Mouse (Mus musculus) embryonic stem cell, embryonic (primary cell): ENCODE data around the gene Tex48.

Experiments
- CTCF ChIA-PET, 4 experiments: fragments of 300-600 bp in 2 of 4; fragments of 350-600 bp in 2 of 4; sonication (Branson Sonifier 250); formaldehyde crosslinking; loops; one replicate each; lab custom pipeline; 2022; ENCODE audit warnings: inconsistent platforms in 2 of 4; lab: Charles Lee
- POLR2A ChIA-PET, 4 experiments: fragments of 300-600 bp in 2 of 4; fragments of 350-600 bp in 2 of 4; sonication (Branson Sonifier 250); formaldehyde crosslinking; loops; one replicate each; lab custom pipeline; 2022; ENCODE audit warnings: antibody characterized with exemption in 4 of 4, inconsistent platforms in 1 of 4; lab: Charles Lee

Gene Tex48

DNA sequence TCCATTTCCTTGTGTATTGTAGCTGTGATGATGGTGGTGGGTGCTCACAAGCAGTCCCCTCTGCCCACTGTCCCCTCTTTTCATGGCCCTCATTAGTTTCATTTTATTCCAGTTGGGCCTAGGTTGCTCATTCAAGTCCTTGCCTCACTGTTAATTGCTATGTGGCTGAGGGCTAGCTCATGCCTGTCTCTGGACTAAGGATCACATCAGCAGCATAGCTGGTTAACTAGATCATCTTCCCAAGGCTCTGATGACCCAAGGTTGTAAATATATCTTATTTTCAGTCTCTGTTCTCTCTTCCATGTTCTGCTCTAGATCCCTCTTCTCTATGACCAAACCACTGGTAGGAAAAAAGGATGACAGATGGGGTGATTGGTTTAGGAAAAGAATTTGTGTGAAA is 21.0 kb downstream of the Tex48 start:
- POLR2A ChIA-PET: no interaction called here
- CTCF ChIA-PET: interaction anchor here in 1 of 4 experiments (1.1 kb wide), 1 partner anchor 233 kb away, joined by 4 read pairs; no protein-coding TSS in a partner anchor

DNA sequence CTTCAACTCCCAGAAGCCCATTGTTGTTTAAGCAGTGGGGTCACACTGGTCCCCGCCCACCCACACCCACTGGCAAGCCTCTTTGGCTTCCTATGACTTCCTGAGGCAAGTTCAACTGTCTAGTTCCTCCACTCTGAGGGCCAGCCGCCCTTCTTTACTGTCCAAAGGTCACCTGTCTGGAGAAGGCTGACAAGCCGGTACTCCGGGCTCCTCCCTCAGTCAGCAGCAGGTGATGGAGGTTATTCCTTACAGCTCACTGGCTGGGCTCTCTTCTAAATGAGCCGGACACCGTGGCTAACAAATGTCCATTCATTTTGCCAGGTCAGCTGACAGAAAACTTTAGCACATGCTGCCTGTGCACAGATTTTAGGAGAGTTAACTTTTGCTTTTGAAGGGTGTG is 21.4 kb downstream of the Tex48 start:
- CTCF ChIA-PET: interaction anchor here in 1 of 4 experiments (1.1 kb wide), 1 partner anchor 233 kb away, joined by 4 read pairs; no protein-coding TSS in a partner anchor

DNA sequence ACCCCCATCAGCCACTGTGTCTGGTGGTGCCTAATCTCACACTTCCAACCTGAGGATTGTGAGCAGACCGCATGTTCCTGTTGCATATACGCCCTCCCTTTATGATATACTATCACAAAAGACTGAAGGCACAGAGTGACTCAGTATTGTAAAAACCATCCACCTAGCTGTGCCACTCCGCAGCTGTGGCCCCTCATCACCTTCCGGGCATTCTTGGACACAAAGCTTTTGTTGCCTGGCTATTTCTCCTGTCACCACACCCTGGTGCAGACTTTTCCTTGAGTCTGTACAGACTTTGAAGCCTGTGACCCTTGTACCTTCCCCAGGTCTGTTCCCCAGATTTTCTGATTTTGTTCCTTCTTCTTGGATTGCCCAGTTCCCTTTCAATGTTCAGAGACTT is 26.2 kb downstream of the Tex48 start:
- ChIA-PET POLR2A (no interaction called here), CTCF (no interaction called here)

More for the DNA sequence above, 21.4 kb downstream of the Tex48 start:
- POLR2A ChIA-PET: no interaction called here

DNA sequence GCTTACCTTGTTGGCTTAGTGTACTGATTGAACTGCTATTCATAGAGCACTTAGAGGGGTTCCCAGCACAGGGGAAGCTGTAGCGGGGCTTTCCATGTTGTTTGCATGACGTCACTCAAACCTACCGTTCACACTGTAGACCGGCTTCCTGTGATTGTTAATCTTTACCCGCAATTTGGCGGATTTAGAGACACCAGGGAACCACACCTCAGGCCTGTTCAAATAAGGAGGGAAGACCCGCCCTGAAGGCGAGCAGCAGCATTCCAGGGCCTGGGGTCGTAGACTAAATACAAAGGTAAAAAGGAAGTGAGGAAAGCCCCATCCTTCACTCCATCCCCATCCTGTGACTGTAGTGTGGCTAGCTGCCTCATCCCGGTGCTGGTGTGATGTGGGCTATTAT is 27.0 kb downstream of the Tex48 start:
- ChIA-PET POLR2A (interaction anchor here in 1 of 4 experiments (0.5 kb wide), 1 partner anchor 1235 kb away, joined by 4 read pairs; the partner anchor contains the start of genes Fkbp15 and Slc31a1), CTCF (interaction anchor here in 1 of 4 experiments (0.6 kb wide), 1 partner anchor 230 kb away, joined by 4 read pairs; no protein-coding TSS in a partner anchor)

DNA sequence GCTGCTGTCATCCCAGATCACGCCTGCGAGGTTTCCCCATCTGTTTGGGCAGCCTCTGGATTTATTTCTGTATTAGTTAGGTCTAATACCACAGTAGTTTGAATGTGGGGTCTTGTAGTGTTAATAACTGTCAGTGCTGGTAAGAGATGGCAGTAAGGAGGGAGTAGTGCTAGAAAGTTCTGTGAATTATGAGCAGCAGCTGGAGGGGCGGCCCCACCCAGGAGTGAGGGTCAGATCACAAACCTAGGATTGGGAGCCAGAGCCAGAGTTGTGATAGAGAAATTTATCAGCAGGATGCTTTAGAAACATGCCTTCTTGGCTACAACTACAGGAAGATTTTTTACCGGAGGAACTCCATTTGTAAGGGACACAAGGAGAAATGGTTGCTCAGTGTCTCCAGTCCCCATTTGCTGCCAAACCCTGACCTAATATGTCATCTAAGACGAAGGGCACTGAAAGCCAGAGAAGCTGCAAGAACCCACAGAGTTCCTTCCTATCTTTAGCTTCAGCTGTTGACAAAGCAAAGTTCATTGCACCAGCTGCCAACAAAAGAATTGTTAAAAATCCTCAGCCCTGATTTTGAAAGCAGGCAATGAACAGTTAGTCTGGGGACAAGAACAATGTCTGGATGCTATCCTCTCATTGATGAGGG is 27.6 kb downstream of the Tex48 start:
- ChIA-PET CTCF (interaction anchor here in 1 of 4 experiments (0.6 kb wide), 1 partner anchor 230 kb away, joined by 4 read pairs; no protein-coding TSS in a partner anchor), POLR2A (interaction anchor here in 1 of 4 experiments (0.5 kb wide), 1 partner anchor 1234 kb away, joined by 4 read pairs; the partner anchor contains the start of genes Fkbp15 and Slc31a1)

DNA sequence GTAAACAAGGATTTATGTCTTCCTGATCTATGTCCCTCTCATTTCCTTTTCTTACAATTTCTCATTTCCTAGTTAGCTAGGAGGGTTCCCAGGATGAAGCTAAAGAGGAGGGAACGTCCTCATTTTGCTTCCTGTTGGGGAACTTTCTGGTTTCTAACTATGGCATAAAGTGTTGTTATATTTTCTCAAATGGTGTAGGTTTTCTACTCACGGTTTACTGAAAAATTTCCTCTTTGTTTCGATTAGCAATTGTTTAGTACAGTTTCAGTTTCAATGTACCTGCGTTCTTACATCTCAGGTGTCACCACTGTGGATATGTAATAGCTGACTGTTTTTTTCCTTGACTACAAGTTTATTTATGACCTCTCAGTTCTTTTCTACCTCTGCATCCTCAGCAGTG is 31.7 kb downstream of the Tex48 start:
- CTCF ChIA-PET: no interaction called here
- POLR2A ChIA-PET: no interaction called here

DNA sequence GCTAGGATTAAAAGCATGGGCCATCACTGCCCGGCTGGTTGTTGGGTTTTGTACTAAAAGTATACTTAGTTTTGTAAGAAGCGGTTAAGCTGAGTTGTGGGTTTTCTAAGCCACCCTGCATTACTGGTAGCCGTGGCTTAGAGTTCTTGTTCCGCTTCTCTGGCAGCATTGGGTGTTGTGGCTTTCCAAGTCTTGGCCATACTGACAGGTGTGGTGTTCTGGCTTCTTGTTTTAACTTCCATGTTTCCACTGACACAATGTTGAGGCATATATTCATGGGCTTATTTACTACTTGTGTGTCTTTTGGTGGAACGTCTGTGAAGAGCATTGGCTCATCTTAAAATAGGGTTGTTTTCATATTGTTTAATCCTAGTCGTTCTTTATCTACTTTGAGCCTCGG is 32.2 kb downstream of the Tex48 start:
- ChIA-PET CTCF (no interaction called here), POLR2A (no interaction called here)

DNA sequence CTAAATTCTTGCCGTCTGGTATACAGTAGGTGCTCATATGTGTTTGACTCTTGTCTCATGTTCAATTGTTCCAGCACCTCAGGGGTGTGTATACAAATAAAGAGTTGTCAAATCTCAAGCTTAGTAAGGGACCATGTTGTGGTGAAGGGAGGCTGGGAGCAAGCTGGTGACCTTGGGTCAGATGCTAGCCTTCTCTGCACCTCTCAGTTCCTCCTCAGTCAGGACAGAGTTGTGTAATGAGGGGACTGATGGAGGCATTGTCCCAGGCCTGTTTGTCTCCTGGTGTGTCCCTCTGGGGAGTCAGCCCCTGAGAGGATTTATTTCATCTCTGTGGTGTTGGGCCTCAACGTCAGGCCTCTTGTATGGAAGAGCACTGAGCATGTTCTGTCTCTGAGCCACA is 36.0 kb downstream of the Tex48 start:
- CTCF ChIA-PET: no interaction called here
- POLR2A ChIA-PET: interaction anchor here in 1 of 4 experiments (0.7 kb wide), 1 partner anchor 42 kb away, joined by 3 read pairs; no protein-coding TSS in a partner anchor

DNA sequence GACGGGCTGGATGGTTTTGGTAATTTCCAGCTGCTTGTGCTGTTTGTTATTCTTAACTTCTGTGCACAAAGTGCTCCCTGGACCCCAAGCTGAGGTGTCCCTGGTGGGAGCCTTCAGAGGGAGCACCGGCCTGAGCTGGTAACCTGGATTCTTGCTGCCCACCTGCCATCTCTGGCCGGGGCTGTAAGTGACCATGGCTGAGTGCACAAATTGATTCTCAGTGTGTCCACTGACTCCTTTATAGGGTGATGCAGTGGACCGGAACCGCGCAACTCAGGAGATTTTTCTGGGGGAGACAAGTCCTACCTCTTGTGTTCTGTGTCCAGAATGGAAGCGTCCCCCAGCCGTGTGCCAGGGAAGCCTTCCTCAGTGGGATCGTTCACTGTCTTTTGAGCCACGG is 37.0 kb downstream of the Tex48 start:
- ChIA-PET POLR2A (no interaction called here), CTCF (no interaction called here)

DNA sequence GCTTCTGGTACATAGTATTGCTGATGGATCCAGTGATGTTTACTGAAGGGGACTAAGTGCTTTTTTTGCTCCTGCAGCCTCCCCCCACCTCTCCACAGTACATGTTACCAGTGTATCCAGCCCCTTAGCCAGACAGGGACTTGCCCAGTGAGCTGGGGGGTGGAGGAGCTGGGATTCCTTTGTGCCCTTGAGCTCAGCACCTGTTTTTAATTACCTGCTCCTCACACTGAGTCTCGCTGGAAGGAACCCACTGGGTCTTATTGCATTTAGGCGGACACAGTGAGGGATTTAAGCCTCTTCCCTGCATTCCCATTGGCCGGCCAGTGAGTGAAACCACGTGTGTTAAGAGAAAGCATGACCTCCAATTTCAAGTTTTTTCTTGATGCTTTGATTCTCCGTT is 39.6 kb downstream of the Tex48 start:
- CTCF ChIA-PET: no interaction called here
- POLR2A ChIA-PET: no interaction called here

DNA sequence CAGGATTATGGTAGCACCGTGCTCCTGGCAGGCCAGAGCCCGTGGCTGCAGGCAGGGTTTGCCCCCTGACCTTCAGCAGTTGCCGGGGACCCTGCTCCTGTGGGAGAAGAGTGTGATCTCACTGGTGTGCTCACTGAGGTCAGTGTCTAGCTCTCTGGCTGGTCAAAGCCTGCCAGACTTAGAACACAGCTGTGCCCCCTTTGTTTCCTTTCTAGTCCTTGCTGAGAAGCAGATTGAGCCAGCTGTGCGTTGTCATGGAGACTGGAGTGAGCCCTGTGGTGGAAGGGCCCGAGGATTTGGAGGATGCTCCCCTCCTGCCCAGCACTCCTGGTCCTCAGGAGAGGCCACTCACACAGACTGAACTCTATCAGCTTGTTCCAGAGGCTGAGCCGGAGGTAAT is 42.1 kb downstream of the Tex48 start:
- ChIA-PET POLR2A (interaction anchor here in 2 of 4 experiments (0.7 to 2.4 kb wide), 8 partner anchors 9 to 824 kb away, joined by 3 to 5 read pairs (median 4); partner anchors contain the start of genes Atp6v1g1 (in 1 of the 2) and Tmem268 (in 1 of the 2)), CTCF (interaction anchor here in 1 of 4 experiments (0.5 to 0.6 kb wide), 2 partner anchors 671 to 1219 kb away, joined by 3 read pairs; no protein-coding TSS in a partner anchor)

DNA sequence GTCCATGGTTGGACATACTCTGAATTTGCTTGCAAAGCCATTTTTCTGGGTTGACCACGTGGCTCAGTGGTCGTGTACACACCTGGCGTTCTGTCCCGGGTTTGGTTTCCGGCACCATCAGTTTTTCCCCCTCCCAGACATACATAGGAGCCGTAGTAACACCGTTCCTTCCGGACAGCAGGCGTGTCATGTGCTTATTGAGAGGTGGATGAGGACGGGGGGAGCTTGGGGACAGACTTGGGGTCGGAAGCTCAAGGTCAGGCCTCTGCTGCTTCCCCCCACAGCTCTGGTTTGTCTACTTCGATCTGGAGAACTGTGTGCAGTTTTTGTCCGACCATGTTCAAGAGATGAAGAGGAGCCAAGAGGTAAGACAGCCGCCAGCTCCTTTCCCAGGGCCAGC is 42.6 kb downstream of the Tex48 start:
- ChIA-PET CTCF (no interaction called here), POLR2A (interaction anchor here in 2 of 4 experiments (1.4 to 2.4 kb wide), 5 partner anchors 9 to 169 kb away, joined by 4 to 5 read pairs (median 4); partner anchors contain the start of gene Atp6v1g1 (in 1 of the 2))

DNA sequence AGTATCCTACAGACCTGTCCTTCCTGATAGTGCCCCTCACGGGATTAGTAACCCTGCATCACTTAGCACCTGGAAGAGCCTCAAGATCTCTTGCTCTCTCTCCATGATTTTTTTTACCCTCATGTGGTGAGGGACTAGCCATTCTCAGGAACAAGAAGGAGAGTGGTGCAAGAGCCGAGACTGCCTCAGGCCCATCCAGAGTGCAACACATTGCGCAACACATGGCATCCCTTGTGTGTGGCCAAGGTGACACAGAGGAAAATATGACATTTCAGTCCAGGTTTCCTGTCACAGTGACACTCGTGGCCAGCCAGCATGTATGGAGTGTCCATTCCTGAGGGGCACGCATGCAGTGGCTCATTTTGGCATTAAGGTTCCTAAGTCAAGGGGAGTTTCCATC is 49.6 kb downstream of the Tex48 start:
- ChIA-PET CTCF (no interaction called here), POLR2A (interaction anchor here in 1 of 4 experiments (1.4 to 3.4 kb wide), 2 partner anchors 13 to 15 kb away, joined by 5 to 11 read pairs; partner anchors contain the start of gene Tmem268)

DNA sequence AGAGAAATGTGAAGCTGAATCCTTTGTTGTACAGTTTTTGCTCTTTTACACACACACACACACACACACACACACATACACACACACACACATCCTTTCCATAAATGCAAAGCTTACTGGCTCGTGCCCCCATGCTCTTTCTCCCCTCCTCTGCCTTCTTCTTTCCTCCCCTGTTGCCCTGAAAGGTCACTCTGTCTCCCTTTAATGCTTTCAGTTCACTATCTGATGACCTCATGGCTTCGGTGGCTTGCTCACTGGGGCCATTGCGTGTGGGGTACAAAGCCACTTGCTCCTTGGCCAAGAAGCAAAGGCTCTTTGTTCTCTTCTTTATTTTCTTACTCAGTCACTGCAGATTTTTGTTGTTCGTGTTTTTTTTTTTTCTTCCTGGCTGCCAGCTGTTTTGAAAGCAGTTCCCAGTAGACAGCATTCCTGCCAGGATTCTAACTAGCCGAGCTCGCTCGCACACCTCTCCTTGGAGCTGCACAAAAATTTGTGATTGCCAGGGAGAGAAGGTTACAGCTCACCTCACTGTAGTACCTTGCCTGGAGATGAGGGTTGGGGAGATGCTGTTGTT is 51.9 kb downstream of the Tex48 start:
- POLR2A ChIA-PET: interaction anchor here in 2 of 4 experiments (1.2 to 3.4 kb wide), 2 partner anchors 10 kb away, joined by 4 to 11 read pairs; no protein-coding TSS in a partner anchor
- CTCF ChIA-PET: interaction anchor here in 1 of 4 experiments (0.7 kb wide), 1 partner anchor 148 kb away, joined by 4 read pairs; no protein-coding TSS in a partner anchor

DNA sequence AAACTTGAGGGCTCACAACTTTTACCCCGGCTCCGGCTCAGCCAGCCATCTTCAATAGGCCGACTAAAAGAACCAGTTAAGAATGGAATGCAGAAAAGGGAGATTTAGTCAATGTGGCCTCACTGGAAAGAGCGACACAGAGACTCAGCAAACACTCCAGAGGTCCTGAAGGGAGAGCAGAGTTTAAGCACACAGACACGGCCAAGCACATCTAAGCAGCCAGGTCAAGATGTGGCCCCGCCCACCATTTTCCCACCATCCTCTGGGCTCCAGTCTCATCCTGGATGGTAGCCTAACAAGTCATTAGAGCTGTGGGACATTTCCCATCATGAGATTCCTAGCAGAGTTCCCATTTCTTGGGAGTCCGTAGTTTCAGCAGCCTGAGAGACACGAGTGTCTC is 52.9 kb downstream of the Tex48 start:
- ChIA-PET CTCF (no interaction called here), POLR2A (interaction anchor here in 1 of 4 experiments (1.6 kb wide), 1 partner anchor 11 kb away, joined by 7 read pairs; the partner anchor contains the start of gene Tmem268)

DNA sequence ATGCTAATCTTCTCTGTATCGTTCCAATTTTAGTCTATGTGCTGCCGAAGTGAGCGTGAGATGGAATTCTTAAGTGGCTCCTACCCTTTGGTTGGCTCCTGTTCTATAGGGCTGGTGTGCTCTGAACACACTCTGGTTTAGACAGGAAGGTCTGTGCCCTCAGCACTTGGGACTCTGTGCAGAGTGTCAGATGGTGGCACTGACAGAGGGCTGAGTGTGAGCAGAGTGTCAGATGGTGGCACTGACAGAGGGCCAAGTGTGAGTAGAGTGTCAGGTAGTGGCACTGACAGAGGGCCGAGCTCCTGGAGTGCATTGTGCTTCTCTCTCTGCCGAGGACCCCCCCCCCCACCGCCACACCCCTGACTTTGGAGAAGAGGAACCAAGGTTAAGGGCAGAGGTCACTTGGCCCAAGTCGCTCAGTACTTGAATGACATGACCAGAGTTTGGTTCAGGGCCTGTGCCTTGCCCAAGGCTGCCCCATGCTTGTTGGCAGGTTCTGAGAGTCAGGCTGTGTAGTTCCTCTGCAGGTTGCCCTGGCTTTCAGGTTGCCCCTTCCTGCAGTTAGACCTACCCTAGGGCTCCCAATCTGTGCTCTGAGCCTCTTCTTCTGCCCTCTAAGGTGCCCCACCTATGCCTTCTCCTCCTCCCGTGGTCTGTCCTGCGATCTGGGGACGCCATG is 54.4 kb downstream of the Tex48 start:
- POLR2A ChIA-PET: interaction anchor here in 2 of 4 experiments (0.8 to 1.6 kb wide), 2 partner anchors 9 to 72 kb away, joined by 3 to 7 read pairs; partner anchors contain the start of genes Tmem268 (in 1 of the 2) and Whrn (in 1 of the 2)
- CTCF ChIA-PET: no interaction called here

DNA sequence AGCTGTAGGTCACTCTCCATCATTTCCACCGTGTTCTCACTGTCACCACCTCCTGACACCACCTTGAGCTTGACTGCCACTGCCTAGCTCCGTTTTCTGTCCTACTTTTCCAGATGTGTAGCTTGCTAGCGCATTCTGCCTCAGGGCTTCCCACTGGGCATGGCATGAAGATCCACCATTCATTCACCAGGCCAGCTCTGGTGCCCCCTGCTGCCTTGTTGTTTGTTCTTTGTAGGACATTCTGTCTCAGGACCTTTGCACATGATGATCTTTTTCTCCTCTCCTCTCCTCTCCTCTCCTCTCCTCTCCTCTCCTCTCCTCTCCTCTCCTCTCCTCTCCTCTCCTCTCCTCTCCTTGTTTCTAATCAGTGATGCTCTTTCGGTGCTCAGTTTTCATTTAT is 59.5 kb downstream of the Tex48 start:
- POLR2A ChIA-PET: interaction anchor here (0.5 to 12.4 kb wide), 4 partner anchors 16 to 1086 kb away, joined by 3 to 127 read pairs (median 5); partner anchors contain the start of gene Atp6v1g1 (in 2 of the 4)
- CTCF ChIA-PET: no interaction called here

DNA sequence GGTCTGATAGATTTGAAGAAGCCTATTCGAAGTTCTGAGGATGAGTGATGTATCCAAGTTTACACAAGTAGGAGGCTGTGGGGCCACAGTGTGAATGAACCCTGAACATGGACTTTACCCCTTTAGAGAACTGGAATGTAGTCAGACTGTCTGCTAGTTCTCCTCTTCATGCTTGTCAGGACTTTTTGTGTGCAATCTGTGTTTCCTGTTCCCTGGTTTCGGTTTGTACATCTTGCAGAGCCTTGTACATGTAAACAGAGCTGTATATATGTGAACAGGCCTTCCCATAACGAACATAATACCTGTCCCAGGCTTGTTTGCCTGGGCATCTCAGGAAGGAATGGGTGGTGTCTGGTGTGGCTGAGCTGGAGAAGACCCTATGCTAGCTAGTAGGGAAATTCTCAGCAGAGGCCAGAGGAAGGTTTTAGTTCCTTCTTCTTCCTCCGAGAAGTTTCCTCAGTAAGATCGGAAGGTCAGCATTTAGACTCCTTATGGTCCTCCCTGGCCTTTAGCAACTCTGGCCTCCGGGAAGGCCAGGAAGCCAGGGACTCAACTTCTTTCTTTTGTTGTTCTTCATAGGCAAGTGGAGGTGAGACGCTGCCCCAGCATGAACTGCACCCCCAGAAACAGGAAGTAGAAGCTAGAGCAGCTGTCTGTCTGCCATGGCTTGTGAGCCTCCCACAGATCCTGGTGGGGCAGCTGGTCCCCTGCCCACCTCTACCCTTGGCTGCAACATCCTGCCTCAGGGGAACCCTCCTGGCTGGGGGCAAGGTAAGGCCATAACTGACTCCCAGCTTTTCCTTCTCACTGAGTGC is 60.2 kb downstream of the Tex48 start:
- POLR2A ChIA-PET: interaction anchor here in 3 of 4 experiments (0.5 to 12.4 kb wide), 4 partner anchors 15 to 1085 kb away, joined by 3 to 127 read pairs (median 5); partner anchors contain the start of genes Atp6v1g1 (in 2 of the 3), 4933430I17Rik (in 1 of the 3) and Pole3 (in 1 of the 3)
- CTCF ChIA-PET: no interaction called here
